Mouse (Mus musculus) thymus, postnatal 36 days (tissue): Measurements from ENCODE around the gene Adam17.

Source experiments
- DNase-seq, 2 experiments: peaks; one replicate each; pipeline ENCODE4 v3.0.0; 2022; ENCODE audit warnings: mixed read lengths in 2 of 2

The Adam17 gene

DNA sequence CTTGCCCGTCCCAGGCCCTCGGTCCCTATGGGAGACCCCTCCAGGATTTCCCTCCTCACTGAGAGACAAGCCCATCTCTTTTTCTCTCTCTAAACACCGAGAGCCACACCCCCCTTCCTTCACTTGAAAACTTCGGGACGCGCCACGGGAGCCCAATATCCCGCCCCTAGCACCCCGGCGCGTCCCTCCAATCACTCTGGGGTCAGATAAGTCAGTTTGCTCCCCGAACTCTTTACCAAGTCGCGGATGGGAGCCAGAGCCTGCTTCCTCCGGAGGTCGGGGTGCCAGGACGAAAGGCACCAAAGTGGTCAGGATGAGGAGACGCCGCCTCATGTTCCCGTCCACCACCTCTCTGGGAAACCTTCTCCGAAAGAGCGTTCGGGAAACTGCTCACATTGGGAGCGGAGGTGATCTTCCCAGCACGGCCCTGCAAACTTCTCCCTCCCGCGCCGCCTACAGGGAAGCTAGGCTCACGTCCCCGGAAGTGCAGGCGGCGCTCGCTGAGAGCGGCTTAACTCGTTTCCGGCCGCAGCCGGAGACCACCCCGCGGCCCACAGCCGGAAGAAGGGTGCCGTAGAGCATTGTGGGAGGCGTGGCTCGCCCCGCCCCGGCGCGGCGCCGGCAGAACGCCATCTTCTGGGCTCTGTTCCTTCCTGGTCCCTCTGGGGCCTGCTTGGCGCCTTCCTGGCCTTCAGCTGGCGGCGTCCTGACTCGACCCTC, at the start of gene Adam17:
Gene Adam17 (minus strand): TSS at position 533 of the 720 bp plus-strand sequence.
- DNase-seq, result peak; percentile 95 to 97

DNA sequence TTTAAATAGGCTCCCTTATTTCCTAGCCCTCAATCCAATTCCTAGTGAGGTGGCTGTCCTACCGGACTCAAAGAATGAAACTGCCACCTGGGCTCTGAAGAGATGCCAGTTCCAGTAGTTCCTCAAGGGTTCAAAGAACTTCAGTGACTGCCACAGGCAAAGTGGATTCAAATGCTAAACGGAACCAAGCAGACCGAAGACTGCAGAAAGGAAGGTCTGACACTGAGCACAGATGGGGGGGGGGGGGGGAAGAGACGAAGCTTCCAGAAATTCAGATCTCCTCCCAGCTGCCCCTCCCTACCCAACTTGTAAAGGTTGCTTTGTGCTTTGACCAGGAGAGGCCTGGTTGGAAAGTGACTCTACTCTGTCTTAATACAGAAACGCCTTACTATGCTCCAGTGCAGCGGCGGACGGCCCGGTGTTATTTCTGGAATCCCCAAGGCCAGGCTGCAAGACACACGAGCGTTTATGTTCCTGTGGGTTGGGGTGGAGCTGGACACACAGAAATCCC, 45.2 kb upstream of the Adam17 start:
- DNase-seq, result peak in 1 of 2 experiments; percentile 14

DNA sequence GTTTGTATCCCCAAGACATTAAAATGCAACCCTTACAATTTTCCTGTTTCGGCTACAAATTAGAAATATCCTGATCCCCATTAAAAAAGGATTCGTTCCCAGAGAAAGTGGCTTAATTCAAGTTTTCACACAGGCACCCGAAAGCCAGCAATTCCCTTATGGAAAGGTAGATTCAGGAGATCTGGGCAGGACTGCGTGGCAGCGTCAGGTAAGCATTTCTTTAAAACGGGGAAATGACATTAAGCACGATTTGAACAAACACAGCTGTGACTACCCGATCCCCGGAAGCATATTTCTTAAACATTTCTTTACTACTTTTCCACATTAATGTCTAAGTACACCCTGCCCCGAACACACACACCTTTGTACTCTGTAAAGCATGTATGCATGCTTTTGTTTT, 44.7 kb upstream of the Adam17 start:
- DNase-seq, result peak in 1 of 2 experiments; percentile 7

- DNase-seq, result peak; percentile 93 to 94
Measured at GRCm38 (mm10) chr12:21417100-21418070, 44.0 kb upstream of the Adam17 start, which contains the start of gene Ywhaq. Gene Ywhaq, minus strand, starts transcription at chr12:21417637.

- peak; percentile 15 to 18 for DNase-seq
Measured at GRCm38 (mm10) chr12:21416506-21416905, 43.1 kb upstream of the Adam17 start.

DNA sequence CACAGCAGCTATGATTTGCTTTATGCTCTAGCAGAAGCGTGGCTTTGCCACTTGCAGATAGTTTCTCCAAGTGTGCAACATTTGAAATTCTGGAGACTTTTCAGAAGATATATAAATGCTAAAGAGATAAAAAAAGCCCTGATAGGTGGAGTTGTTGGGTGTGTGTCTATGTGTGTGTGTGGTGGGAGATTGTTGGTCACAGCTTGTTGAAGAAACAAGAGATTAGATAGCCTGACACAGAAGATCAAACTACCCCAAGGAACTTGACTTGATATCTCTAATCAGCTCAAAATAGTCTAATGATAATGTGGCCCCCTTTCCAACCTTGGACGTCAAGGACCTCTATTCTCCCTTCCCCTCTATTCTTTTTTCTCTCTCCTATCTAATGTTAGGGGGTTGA, 37.2 kb upstream of the Adam17 start:
- no peak for DNase-seq

DNA sequence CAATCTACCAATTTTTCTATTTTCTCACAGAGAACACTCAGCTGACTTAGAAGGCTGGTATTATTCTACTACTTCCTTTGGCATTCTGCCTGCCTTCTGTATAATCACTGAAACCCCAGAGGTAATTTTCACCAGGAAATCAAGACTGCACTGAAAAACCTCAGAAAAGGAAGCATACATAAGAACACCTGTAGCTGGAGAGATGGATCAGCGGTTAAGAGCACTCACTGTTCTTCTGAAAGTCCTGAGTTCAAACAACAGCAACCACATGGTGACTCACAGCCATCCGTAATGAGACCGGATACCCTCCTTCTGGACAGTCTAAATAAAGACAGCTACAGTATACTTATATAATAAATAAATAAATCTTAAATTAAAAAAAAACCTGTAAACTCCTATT, 36.2 kb upstream of the Adam17 start:
- no peak for DNase-seq

DNA sequence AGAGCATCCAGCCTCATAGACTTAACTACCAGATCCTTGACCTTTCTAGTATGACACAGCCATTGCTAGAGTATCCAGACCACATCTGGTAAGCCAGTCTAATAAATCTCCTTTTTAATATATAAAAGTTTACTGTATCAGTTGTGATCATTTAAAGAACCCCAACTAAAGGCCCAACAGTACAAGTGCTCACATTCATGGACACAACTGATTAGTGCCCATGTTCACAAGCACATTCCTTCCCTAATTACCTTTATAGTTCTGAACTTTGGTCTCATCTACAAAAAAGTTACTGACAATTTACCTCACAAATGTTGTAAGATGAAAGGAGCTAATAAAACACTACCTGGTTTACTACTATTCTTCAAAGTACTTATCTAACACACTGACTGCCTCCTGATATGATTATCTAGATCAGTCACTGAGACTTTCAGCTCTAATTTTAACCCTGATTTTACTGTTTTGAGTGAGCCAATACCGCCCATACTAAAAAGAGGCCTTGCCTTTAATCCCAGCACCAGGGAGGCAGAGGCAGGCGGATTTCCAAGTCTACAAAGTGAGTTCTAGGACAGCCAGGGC, 35.4 kb upstream of the Adam17 start:
- no peak for DNase-seq

GRCm38 (mm10) chr12:21402771-21403170, 29.3 kb upstream of the Adam17 start:
- no peak for DNase-seq

GRCm38 (mm10) chr12:21386201-21386600, 12.8 kb upstream of the Adam17 start:
- DNase-seq, result no peak

GRCm38 (mm10) chr12:21378765-21379346, 5.4 kb upstream of the Adam17 start:
- peak; percentile 11 to 33 for DNase-seq

- no peak for DNase-seq
Measured at GRCm38 (mm10) chr12:21375376-21376157, 2.1 kb upstream of the Adam17 start.

DNA sequence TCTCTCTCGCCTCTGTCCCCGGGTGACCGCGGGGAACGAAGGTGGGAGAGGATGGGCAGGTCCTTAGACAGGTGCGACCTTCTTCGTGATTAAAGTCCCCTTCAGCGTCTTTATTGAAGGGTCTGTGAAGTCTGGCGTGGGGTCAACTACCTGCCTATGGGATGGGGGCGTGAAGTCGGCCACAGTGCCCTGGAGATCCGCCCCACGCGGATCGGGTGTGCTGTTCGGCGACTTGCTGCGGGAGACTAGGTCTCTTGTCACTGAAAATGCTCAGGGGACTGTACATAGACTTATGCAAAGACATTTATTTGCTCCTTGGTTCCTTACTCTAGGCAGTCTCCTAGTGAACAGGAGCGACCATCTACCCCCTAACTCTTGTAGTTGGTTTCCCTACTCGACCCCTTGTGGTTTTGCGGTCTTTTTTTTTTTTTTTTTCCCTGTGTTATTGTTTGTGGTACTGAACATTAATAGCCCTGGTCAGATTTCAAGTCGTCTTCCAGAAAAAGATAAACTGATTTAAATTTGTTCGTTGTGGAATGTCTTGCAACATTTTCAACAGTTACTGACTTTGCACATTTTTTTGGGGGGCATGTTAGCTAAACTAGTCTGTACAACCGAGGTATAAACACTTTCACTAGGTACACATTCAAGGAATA, 516 bp upstream of the Adam17 start:
- no peak for DNase-seq

DNA sequence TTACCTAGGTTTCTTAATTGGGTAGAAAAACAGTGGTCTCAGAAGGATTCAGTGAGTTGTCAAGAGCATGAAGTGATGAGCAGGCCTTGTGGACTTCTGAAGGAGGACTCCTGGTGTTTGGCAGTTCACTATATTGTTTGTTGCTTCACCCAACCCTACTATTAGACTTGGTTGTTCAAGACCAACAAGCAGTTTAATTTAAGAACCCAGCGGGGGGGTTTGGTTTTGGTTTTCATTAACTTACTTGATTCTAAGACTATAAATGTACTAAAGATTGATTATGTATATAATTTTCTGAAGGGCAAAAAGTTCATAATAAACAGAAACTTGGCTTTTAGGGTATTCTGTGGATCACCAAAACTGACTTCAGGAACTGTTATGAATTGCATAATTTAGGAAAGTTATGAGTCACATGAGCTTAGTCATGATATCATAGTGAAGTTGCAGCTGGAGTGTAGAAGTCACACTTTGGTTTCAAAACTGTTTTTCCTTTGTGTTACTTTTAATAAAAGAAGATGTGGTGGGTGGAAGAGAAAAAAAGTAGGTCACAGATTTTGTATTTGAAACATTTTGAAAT, 3.3 kb downstream of the Adam17 start:
- DNase-seq, result no peak

DNA sequence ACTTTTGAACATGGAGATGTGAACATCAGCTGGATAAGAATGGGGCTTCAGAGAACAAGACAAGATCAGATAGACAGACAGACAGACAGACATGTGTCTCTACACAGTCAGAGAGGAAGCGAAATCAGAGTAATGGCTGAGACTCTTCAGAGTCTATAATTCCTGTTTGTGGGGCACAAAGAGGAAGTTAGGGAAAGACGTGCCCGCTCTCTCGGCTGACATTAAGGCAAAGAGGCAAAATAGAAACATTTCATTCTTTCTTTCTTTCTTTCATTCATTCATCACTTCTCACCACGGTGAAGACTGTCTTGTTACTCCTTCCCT, 4.4 kb downstream of the Adam17 start:
- DNase-seq, result no peak

- no peak for DNase-seq
Measured at GRCm38 (mm10) chr12:21368376-21369086, 4.9 kb downstream of the Adam17 start.

DNA sequence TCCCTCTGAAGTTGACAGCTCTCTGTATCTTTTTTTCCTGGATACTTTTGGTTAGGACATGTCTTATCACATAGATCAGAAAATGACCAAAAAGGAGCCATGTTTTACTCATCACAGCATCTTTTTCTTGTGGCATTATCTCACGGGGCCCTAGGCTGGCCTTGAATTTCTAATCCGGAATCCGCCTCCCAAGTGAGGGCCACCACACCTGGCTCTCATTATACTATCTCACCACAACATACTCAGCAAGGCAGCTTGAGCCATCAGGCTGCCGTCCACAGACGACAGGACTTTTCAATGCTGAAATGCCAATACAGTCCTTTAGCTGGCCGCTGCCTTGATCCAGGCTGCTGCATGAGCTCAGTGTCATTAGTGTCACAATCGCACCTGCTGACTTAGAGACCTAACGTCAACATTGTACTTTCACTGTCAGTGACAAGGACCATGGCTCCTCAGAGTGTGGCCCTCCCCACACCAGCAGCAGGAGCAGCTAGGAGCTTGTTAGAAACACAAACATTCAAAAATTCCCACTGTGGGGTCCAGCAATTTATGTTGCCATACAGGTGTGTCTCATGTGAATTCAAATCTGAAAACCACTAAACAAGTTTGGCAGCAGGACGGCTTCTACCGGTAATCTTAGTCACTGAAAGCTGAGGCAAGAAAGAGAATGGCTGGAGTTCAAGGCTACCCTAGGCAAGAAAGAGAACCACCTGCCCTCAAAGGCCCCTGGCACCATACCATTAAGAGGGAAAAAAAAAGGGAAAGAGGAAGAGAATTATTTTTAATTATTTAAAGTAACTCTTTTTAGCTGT, 8.6 kb downstream of the Adam17 start:
- no peak for DNase-seq

DNA sequence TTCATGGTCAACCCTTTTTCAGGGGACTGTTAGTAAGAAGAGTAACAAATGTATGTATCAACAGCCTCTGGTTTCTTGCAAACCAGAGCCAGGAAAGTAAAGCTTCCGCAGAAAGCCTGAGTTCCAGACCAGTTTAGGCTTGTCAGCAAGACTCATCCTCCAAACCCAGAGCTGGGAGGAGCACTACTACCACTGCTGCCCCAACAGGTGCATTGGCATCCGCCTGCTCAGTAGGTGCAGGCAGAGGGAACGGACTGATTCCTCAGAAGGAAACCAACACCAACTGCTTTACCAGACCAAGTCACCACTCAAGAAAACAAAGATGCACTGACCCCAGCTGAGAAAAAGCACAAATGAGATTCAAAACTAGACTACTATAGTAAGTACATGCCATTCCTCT, 10.2 kb downstream of the Adam17 start:
- no peak for DNase-seq

DNA sequence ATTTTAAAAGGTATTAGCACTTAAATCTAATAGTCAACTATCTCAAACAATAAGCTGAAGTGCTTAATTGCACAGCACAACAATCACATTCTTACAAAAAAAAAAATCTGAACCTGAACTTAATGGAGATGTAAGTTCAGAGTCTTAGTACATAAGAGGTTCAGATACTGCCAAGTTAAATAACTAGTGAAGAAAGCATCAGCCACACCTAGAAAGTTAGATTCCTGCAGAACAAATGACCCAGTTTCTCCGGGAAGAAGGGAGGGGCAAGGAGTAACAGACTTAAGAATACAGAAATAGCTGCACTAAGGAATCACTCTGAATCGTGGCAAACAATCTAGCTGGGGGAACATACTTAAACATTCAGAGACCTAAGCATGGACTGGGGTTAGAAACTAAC, 10.7 kb downstream of the Adam17 start:
- no peak for DNase-seq

GRCm38 (mm10) chr12:21353681-21354080, 19.8 kb downstream of the Adam17 start:
- DNase-seq, result no peak
